Mouse (Mus musculus) lung, embryonic 15.5 days (tissue): Measurements from ENCODE around the gene Vmn2r12. TPM values are rescaled to one million over a fixed set of nuclear protein-coding genes. Genes with fewer than 3 reads are reported as not detected.
"Not testable (repeated sequence)": the region's sequence is repeated elsewhere in the genome, so short reads cannot be mapped to it uniquely, and the experiment has no call there.

ENCODE experiments used
- ATAC-seq: fragments of 200-750 bp; cut with Nextera tagmentation; 2 replicates; pipeline ENCODE4 v1.8.0; 2017; ENCODE audit warnings: moderate number of reproducible peaks, borderline replicate concordance; ENCODE audit not compliant: low FRiP score, low TSS enrichment; ENCODE audit errors: extremely low read depth
- H3K27ac ChIP-seq: fragments of 300-500 bp; sonication (generic); 2 replicates; pipeline ENCODE4 v1.5.1; 2015; ENCODE audit warnings: moderate library complexity, mild to moderate bottlenecking, inconsistent platforms
- H3K27me3 ChIP-seq: fragments of 300-500 bp; sonication (generic); 2 replicates; pipeline ENCODE4 v1.6.1; 2015; ENCODE audit warnings: inconsistent platforms
- H3K36me3 ChIP-seq: fragments of 300-500 bp; sonication (generic); 2 replicates; pipeline ENCODE4 v1.6.1; 2015; ENCODE audit warnings: inconsistent platforms
- H3K4me1 ChIP-seq: fragments of 300-500 bp; sonication (generic); 2 replicates; pipeline ENCODE4 v1.6.1; 2015; ENCODE audit warnings: inconsistent platforms
- H3K4me2 ChIP-seq: fragments of 300-500 bp; sonication (generic); 2 replicates; pipeline ENCODE4 v1.6.1; 2015; ENCODE audit warnings: inconsistent platforms, mild to moderate bottlenecking, moderate library complexity
- H3K4me3 ChIP-seq: fragments of 300-500 bp; sonication (generic); 2 replicates; pipeline ENCODE4 v1.5.1; 2015; ENCODE audit warnings: mild to moderate bottlenecking, inconsistent platforms
- H3K9ac ChIP-seq: fragments of 300-500 bp; sonication (generic); 2 replicates; pipeline ENCODE4 v1.6.1; 2015; ENCODE audit warnings: inconsistent platforms
- H3K9me3 ChIP-seq: fragments of 300-500 bp; sonication (generic); 2 replicates; pipeline ENCODE4 v1.6.1; 2016; ENCODE audit warnings: inconsistent platforms
- WGBS: fragments of 180-500 bp; shearing (Covaris S2); methylation state at CpG from one replicate; pipeline ENCODE4 v1.1.7; 2015; 5-methylcytosine and 5-hydroxymethylcytosine counted together
- polyA plus RNA-seq: library from polyadenylated mRNA; unstranded; fragments of >200 nt; fragmentation: Nextera tagmentation; extraction: Ambion mirVana; gene quantifications from 2 replicates; pipeline ENCODE4 v1.2.1, GENCODE M21; 2015

Gene Vmn2r12
- not detected in 2 replicates for polyA plus RNA-seq

GRCm38 (mm10) chr5:109097850-109098249, at the start of gene Vmn2r12:
Gene Vmn2r12, minus strand, starts transcription at chr5:109097950.
- not testable (repeated sequence) for H3K9ac ChIP-seq, H3K27me3 ChIP-seq, H3K9me3 ChIP-seq, H3K4me2 ChIP-seq, ATAC-seq, H3K36me3 ChIP-seq, H3K27ac ChIP-seq, H3K4me1 ChIP-seq, H3K4me3 ChIP-seq
- 80% methylated on average over 5 of the region's 5 CpGs for WGBS

- H3K4me3 ChIP-seq, result no peak overlapping the region
- no peak overlapping the region for H3K27ac ChIP-seq
- H3K4me2 ChIP-seq, result no peak overlapping the region
- H3K9me3 ChIP-seq, result no peaks in the 10 kb centered on the region
- ATAC-seq, result no peak
- H3K9ac ChIP-seq, result no peak overlapping the region
- no peaks in the 10 kb centered on the region for H3K36me3 ChIP-seq
- H3K27me3 ChIP-seq, result no peaks in the 10 kb centered on the region
- WGBS, result 67% methylated on average over 2 of the region's 2 CpGs
- no peaks in the 10 kb centered on the region for H3K4me1 ChIP-seq
Observed at GRCm38 (mm10) chr5:109139546-109139945, 41.8 kb upstream of the Vmn2r12 start.

- Histone ChIP-seq H3K36me3 (no peaks in the 10 kb centered on the region), H3K27me3 (no peaks in the 10 kb centered on the region), H3K4me1 (no peaks in the 10 kb centered on the region), H3K4me2 (no peak overlapping the region), H3K4me3 (no peak overlapping the region), H3K9me3 (no peaks in the 10 kb centered on the region), H3K9ac (no peak overlapping the region), H3K27ac (no peak overlapping the region)
- 67% methylated on average over 2 of the region's 2 CpGs for WGBS
- no peak for ATAC-seq
Observed at GRCm38 (mm10) chr5:109136731-109137130, 39.0 kb upstream of the Vmn2r12 start.

GRCm38 (mm10) chr5:109096482-109096881, 1.3 kb downstream of the Vmn2r12 start:
- WGBS, result 61% methylated on average over 3 of the region's 3 CpGs
- H3K4me3 ChIP-seq, H3K4me2 ChIP-seq, H3K27ac ChIP-seq, H3K4me1 ChIP-seq, H3K36me3 ChIP-seq, H3K9ac ChIP-seq, ATAC-seq, H3K27me3 ChIP-seq, H3K9me3 ChIP-seq: not testable (repeated sequence)

- not testable (repeated sequence) for H3K4me1 ChIP-seq, H3K36me3 ChIP-seq, H3K4me2 ChIP-seq, H3K4me3 ChIP-seq, H3K27me3 ChIP-seq, H3K9ac ChIP-seq, ATAC-seq, H3K9me3 ChIP-seq, H3K27ac ChIP-seq
- 43% methylated on average over 4 of the region's 4 CpGs for WGBS
Observed at GRCm38 (mm10) chr5:109072016-109072415, 25.7 kb downstream of the Vmn2r12 start.

- WGBS, result 76% methylated on average over 3 of the region's 3 CpGs
- not testable (repeated sequence) for ATAC-seq, H3K4me2 ChIP-seq, H3K27ac ChIP-seq, H3K27me3 ChIP-seq, H3K9me3 ChIP-seq, H3K4me1 ChIP-seq, H3K36me3 ChIP-seq, H3K4me3 ChIP-seq, H3K9ac ChIP-seq
Observed at GRCm38 (mm10) chr5:109059469-109059868, 38.3 kb downstream of the Vmn2r12 start, which contains the start of gene Vmn2r11. Gene Vmn2r11, minus strand, starts transcription at chr5:109059569.

- ATAC-seq, result no peak
- Histone ChIP-seq H3K27me3 (no peaks in the 10 kb centered on the region), H3K9me3 (no peaks in the 10 kb centered on the region), H3K27ac (no peak overlapping the region), H3K4me2 (no peak overlapping the region), H3K4me3 (no peak overlapping the region), H3K36me3 (no peaks in the 10 kb centered on the region), H3K4me1 (no peaks in the 10 kb centered on the region), H3K9ac (no peak overlapping the region)
- 53% methylated on average over 1 of the region's 1 CpGs for WGBS
Observed at GRCm38 (mm10) chr5:109055286-109055685, 42.5 kb downstream of the Vmn2r12 start.

Other genes starting within 250 kb of the Vmn2r12 start
- gene Vmn2r9, start 245.3 kb downstream of the Vmn2r12 start, polyA plus RNA-seq, result not detected in 2 replicates
- not detected in 2 replicates for gene Vmn2r10, start 91.4 kb downstream of the Vmn2r12 start, polyA plus RNA-seq
- not detected in 2 replicates for gene Vmn2r11, start 38.4 kb downstream of the Vmn2r12 start, polyA plus RNA-seq
- not detected in 2 replicates for gene Vmn2r13, start 94.2 kb upstream of the Vmn2r12 start, polyA plus RNA-seq
- gene Vmn2r14, start 126.8 kb upstream of the Vmn2r12 start, polyA plus RNA-seq, result not detected in 2 replicates
- gene Vmn2r15, start 199.7 kb upstream of the Vmn2r12 start, polyA plus RNA-seq, result not detected in 2 replicates
- gene Vmn2r16, start 232.2 kb upstream of the Vmn2r12 start, polyA plus RNA-seq, result not detected in 2 replicates